Mouse (Mus musculus) right cerebral cortex, adult 18-20 months (tissue): ENCODE measurements around the gene Mrtfa.

Experiments used
- DNase-seq: peaks from one replicate; pipeline ENCODE4 v3.0.0; 2022; ENCODE audit warnings: mixed read lengths

Mrtfa gene

GRCm38 (mm10) chr15:81022437-81022836 lies 168.1 kb downstream of the Mrtfa start:
- no peak for DNase-seq

- no peak for DNase-seq
Observed at GRCm38 (mm10) chr15:81021377-81021776, 169.2 kb downstream of the Mrtfa start.

DNA sequence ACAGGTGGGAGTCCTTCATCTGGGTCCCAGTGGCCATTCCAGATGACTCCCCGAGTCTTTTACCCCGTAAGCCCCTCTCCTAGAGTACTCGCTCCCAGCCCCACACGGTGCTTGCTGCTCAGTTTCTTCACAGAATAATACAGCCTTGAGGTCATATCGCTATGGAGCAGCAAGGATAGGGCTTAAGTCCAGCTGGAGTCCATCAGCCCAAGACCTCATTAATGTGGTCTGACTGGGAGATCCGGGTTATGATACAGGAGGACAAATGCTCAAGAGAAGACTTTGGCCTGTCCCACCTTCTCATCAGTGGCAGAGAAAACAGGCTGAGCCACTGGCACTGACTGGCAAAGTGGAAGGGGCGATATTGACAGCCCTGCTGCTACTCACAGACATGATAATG lies 173.2 kb downstream of the Mrtfa start:
- no peak for DNase-seq

- no peak for DNase-seq
Observed at GRCm38 (mm10) chr15:81016488-81016887, 174.1 kb downstream of the Mrtfa start.

GRCm38 (mm10) chr15:81015068-81015744 lies 175.4 kb downstream of the Mrtfa start:
- DNase-seq: no peak

DNA sequence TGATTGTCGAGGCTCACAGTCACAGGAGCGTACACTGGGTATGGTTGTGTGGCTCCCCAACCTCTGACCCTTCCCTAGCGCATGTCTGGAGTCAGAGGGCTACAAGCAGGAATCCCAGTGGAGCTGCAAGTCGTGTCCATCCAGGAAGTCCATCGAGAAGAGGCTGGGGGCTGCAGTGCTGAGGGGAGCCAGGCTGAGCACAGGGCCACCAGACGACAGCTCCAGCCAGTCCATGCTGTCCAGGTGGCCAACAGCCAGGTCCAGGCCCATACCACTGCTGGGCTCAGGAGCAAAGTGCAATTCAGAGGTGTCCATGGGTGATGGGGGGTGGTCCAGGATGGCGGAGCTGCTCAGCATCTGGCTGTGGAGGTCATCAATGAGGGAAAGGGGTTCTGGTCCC lies 177.4 kb downstream of the Mrtfa start:
- no peak for DNase-seq

DNA sequence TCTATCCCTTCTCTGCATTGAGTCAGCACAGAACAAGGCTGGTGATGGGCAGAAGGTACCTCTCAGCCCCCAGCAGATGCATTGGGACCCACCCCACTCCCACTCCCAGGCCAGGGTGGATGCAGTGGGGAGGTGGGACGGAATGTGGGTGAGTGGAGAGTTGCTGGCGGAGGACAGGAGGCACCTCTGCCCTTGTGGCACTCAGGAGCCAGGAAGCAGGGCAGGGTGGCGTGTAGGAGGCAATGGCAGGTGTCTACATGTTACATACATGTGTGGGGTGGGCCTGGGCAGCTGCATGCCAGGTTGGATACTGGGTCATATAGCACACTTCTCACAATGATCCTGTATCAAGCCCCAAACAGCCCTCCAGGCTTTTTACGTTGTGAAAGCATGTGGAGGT lies 178.2 kb downstream of the Mrtfa start:
- no peak for DNase-seq

GRCm38 (mm10) chr15:81011523-81011922 lies 179.0 kb downstream of the Mrtfa start:
- DNase-seq: no peak

GRCm38 (mm10) chr15:81010114-81010513 lies 180.4 kb downstream of the Mrtfa start:
- DNase-seq: no peak

DNA sequence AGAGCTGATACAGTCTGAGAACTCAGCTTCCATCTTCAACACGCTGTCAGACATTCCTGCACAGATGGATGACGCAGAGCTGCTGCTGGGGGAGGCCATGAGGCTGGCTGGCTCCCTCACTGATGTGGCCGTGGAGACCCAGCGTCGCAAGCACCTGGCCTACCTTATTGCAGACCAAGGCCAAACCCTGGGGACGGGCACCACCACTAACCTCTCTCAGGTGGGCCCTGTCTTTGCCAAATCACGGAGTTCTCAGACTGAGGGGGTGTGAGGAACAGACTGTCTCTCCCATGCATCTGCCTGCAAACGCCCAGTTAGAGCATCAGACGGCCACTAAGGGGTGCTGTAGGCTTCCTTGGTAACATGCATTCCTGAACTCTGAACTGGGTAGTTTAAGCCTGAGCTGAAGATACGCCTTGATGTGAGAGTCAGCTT lies 181.9 kb downstream of the Mrtfa start:
- no peak for DNase-seq

GRCm38 (mm10) chr15:81007905-81008304 lies 182.7 kb downstream of the Mrtfa start:
- no peak for DNase-seq

- DNase-seq: no peak
Observed at GRCm38 (mm10) chr15:81007339-81007738, 183.2 kb downstream of the Mrtfa start.

- DNase-seq: no peak
Observed at GRCm38 (mm10) chr15:81006127-81006735, 184.3 kb downstream of the Mrtfa start.

- DNase-seq: no peak
Observed at GRCm38 (mm10) chr15:81000419-81001138, 190.0 kb downstream of the Mrtfa start.

- DNase-seq: no peak
Observed at GRCm38 (mm10) chr15:80997077-80997476, 193.5 kb downstream of the Mrtfa start.

- DNase-seq: no peak
Observed at GRCm38 (mm10) chr15:80996090-80996835, 194.3 kb downstream of the Mrtfa start.

- no peak for DNase-seq
Observed at GRCm38 (mm10) chr15:80994959-80995358, 195.6 kb downstream of the Mrtfa start.

GRCm38 (mm10) chr15:80989712-80990111 lies 200.8 kb downstream of the Mrtfa start:
- no peak for DNase-seq

- DNase-seq: no peak
Observed at GRCm38 (mm10) chr15:80988331-80988730, 202.2 kb downstream of the Mrtfa start.

DNA sequence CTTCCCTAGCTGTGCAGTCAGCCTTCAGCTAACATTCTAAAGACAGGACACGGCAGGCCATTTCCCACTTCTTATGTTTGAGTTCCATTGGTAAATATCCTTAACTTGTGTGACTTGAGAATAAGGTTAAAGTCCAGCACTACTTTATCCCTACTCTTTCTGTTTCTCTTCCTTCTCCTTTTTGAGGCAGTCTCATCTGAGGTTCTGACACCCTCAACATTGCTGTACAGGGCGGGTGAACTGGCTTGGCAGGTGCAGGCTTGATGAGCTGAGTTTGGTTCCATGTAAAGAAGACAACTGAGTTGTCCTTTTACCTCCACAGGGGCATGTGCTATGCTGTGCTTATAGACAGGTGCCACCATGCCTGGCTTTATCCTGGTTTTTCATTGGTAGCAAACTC lies 207.3 kb downstream of the Mrtfa start:
- DNase-seq: no peak

DNA sequence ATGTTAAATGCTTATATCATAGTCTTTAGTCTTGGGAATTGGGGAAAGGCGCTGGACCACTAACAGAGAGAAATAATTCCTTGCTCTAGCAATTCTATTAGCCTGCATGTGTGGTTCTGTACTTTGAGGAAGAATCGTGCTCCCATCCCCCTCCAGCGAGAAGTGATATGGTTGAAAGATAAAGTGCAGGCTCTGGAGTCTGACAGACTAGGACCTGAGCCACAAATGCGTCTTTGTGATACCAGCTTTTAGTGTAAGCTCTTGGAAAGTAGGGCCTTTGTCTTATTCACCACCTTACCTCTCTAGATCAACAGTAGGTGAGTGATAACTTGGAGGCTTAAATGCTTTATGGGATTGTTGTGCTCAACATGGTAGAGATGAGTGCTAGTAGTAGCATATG lies 209.4 kb downstream of the Mrtfa start:
- DNase-seq: no peak

- no peak for DNase-seq
Observed at GRCm38 (mm10) chr15:80979611-80980010, 210.9 kb downstream of the Mrtfa start.

GRCm38 (mm10) chr15:80977620-80978334 lies 212.8 kb downstream of the Mrtfa start, which contains the start of gene Sgsm3:
Gene Sgsm3, plus strand, starts transcription at chr15:80977765.
- peak; percentile 90 for DNase-seq
